Mouse (Mus musculus) heart, adult 2 months (tissue): ENCODE results near the gene Gpr142. TPM values are rescaled to one million over a fixed set of nuclear protein-coding genes. Genes with fewer than 3 reads are reported as not detected.
A peak's percentile ranks its signal among the peaks of the same experiment; 100 is the strongest.

ENCODE experiments used
- DNase-seq, 2 experiments: peaks; one replicate each; pipeline ENCODE4 v3.0.0; 2021
- H3K27ac ChIP-seq: fragments of 200-600 bp; 2 replicates; pipeline ENCODE4 v1.8.1; 2022
- H3K27me3 ChIP-seq: fragments of 200-500 bp; 2 replicates; pipeline ENCODE4 v1.6.1; 2012; ENCODE audit warnings: mild to moderate bottlenecking, low read length, inconsistent platforms, mixed read lengths; ENCODE audit not compliant: control insufficient read depth, insufficient read depth
- H3K36me3 ChIP-seq: fragments of 200-500 bp; 2 replicates; pipeline ENCODE4 v1.6.1; 2012; ENCODE audit warnings: low read length, inconsistent platforms; ENCODE audit not compliant: control insufficient read depth, insufficient read depth
- H3K4me1 ChIP-seq: fragments of 200-500 bp; 2 replicates; pipeline ENCODE4 v1.6.1; 2011; ENCODE audit warnings: low read length; ENCODE audit not compliant: control insufficient read depth, insufficient read depth
- H3K4me3 ChIP-seq: fragments of 200-600 bp; 2 replicates; pipeline ENCODE4 v1.8.1; 2022
- H3K79me2 ChIP-seq: fragments of 200-500 bp; replicated peaks from 2 replicates; pipeline ENCODE4 v1.6.1; 2012; ENCODE audit warnings: mild to moderate bottlenecking, inconsistent platforms, low read length, moderate library complexity, mixed read lengths; ENCODE audit not compliant: control insufficient read depth, insufficient read depth
- H3K9ac ChIP-seq: fragments of 200-500 bp; 2 replicates; pipeline ENCODE4 v1.6.1; 2012; ENCODE audit warnings: low read depth, mild to moderate bottlenecking, control low read depth, inconsistent platforms, low read length, mixed read lengths
- CTCF ChIP-seq: fragments of 200-600 bp; IDR thresholded peaks from 2 replicates; pipeline ENCODE4 v1.8.1; 2022; ENCODE audit warnings: antibody characterized with exemption, mild to moderate bottlenecking, moderate library complexity
- EP300 ChIP-seq: fragments of 200-500 bp; IDR thresholded peaks from 2 replicates; pipeline ENCODE4 v1.6.1; 2011; ENCODE audit warnings: low read depth, low read length, control low read depth; ENCODE audit not compliant: insufficient read depth
- POLR2A ChIP-seq: fragments of 200-500 bp; IDR thresholded peaks from 2 replicates; pipeline ENCODE4 v1.6.1; 2011; ENCODE audit warnings: mild to moderate bottlenecking, low read depth, low read length, control low read depth; ENCODE audit not compliant: insufficient read depth
- WGBS: fragments of 180-500 bp; shearing (Covaris S2); methylation state at CpG from one replicate; pipeline ENCODE4 v1.1.7; 2018; 5-methylcytosine and 5-hydroxymethylcytosine counted together
- intact Hi-C: fragments of 180-260 bp; cut with DNase I; formaldehyde crosslinking; loops from one replicate; pipeline ENCODE4 v1.15.1; 2025
- polyA plus RNA-seq: library from polyadenylated mRNA; depleted of rRNA; stranded (reverse); fragments of >200 nt; gene quantifications from 2 replicates; pipeline ENCODE4 v1.2.3, GENCODE M21; 2012
- total RNA-seq, 2 experiments: library from RNA; stranded (reverse); gene quantifications; 2 replicates each; pipeline ENCODE4 v1.2.3; 2021

Gpr142 gene
- total and polyA plus RNA-seq, 3 experiments = not detected

- Histone ChIP-seq H3K27me3 (peaks cover 10% of the 10 kb centered on the region), H3K9ac (no peak overlapping the region), H3K4me1 (0 out of 2 replicates have a peak, but pooled peaks cover 1% of the 10 kb centered on the region), H3K36me3 (no peaks in the 10 kb centered on the region), H3K4me3 (no peak overlapping the region), H3K27ac (no peak overlapping the region), H3K79me2 (no peaks in the 10 kb centered on the region)
- TF ChIP-seq EP300 (no peak), CTCF (no peak), POLR2A (no peak)
- intact Hi-C loops = loop anchor here (5.0 kb wide), 1 partner anchor 109 kb away; the partner anchor contains the start of gene Ttyh2
- DNase-seq = no peak
- 4% methylated on average over 43 of the region's 43 CpGs for WGBS
Measured at GRCm38 (mm10) chr11:114786326-114786725, 12.4 kb upstream of the Gpr142 start.

DNA sequence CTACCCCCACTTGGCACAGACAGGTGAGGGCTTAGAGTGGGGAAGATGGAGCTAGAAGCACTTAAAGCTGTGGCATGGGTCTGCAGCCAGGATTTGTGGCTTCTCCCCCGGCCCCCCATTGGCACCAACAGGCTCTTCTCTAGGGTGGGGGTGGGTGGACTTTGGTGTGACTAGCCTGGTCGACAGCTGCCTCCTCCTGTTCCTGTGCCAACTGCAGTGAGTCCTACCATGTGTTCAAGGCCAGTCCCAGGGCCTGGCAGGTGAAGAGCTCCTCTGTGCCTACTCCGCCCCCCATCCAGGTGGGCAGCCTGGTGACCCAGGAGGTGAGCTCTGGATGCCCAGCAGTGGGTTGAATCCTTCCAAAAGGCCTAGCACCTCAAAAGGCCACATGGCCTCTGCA, 11.1 kb upstream of the Gpr142 start:
- no peaks in the 10 kb centered on the region for H3K36me3 ChIP-seq
- WGBS = 88% methylated on average over 3 of the region's 3 CpGs
- no peak overlapping the region for H3K9ac ChIP-seq
- peaks cover 18% of the 10 kb centered on the region for H3K27me3 ChIP-seq
- intact Hi-C loops = loop anchor here (5.0 kb wide), 1 partner anchor 110 kb away; the partner anchor contains the start of gene Ttyh2
- no peaks in the 10 kb centered on the region for H3K79me2 ChIP-seq
- no peak for DNase-seq
- H3K4me1 ChIP-seq = 0 out of 2 replicates have a peak, but pooled peaks cover 1% of the 10 kb centered on the region
- TF ChIP-seq CTCF = no peak
- TF ChIP-seq EP300 = no peak
- TF ChIP-seq POLR2A = no peak
- no peak overlapping the region for H3K27ac ChIP-seq
- H3K4me3 ChIP-seq = no peak overlapping the region

- Histone ChIP-seq H3K79me2 (no peaks in the 10 kb centered on the region), H3K27ac (no peak overlapping the region), H3K36me3 (no peaks in the 10 kb centered on the region), H3K4me3 (no peak overlapping the region), H3K9ac (no peak overlapping the region), H3K27me3 (peaks cover 18% of the 10 kb centered on the region), H3K4me1 (0 out of 2 replicates have a peak, but pooled peaks cover 1% of the 10 kb centered on the region)
- WGBS = 11% methylated on average over 30 of the region's 30 CpGs
- TF ChIP-seq POLR2A = no peak
- no peak for TF ChIP-seq EP300
- TF ChIP-seq CTCF = no peak; the same call in 1 of the 2 replicates
- intact Hi-C loops = loop anchor here (1.0 to 5.0 kb wide), 2 partner anchors 44 to 112 kb away; partner anchors contain the start of gene Ttyh2
- peak; percentile 81 to 89 for DNase-seq
Measured at GRCm38 (mm10) chr11:114789061-114789714, 9.5 kb upstream of the Gpr142 start.

GRCm38 (mm10) chr11:114789716-114790115, 9.0 kb upstream of the Gpr142 start:
- intact Hi-C loops = loop anchor here (1.0 to 5.0 kb wide), 2 partner anchors 44 to 112 kb away; partner anchors contain the start of gene Ttyh2
- 0 out of 2 replicates have a peak, but pooled peaks cover 1% of the 10 kb centered on the region for H3K4me1 ChIP-seq
- no peak overlapping the region for H3K4me3 ChIP-seq
- H3K36me3 ChIP-seq = no peaks in the 10 kb centered on the region
- 24% methylated on average over 9 of the region's 9 CpGs for WGBS
- no peak for TF ChIP-seq CTCF
- TF ChIP-seq POLR2A = no peak
- TF ChIP-seq EP300 = no peak
- no peak for DNase-seq
- H3K27ac ChIP-seq = no peak overlapping the region
- no peak overlapping the region for H3K9ac ChIP-seq
- H3K27me3 ChIP-seq = peaks cover 18% of the 10 kb centered on the region
- no peaks in the 10 kb centered on the region for H3K79me2 ChIP-seq

- intact Hi-C loops = no loop called here
- DNase-seq = no peak
- 75% methylated on average over 12 of the region's 12 CpGs for WGBS
- H3K27ac ChIP-seq = no peak overlapping the region
- no peak overlapping the region for H3K9ac ChIP-seq
- H3K4me1 ChIP-seq = 0 out of 2 replicates have a peak, but pooled peaks cover 1% of the 10 kb centered on the region
- H3K36me3 ChIP-seq = no peaks in the 10 kb centered on the region
- H3K4me3 ChIP-seq = no peak overlapping the region
- TF ChIP-seq EP300 (no peak), POLR2A (no peak), CTCF (no peak)
- H3K27me3 ChIP-seq = peaks cover 18% of the 10 kb centered on the region
- no peaks in the 10 kb centered on the region for H3K79me2 ChIP-seq
Measured at GRCm38 (mm10) chr11:114790171-114790570, 8.6 kb upstream of the Gpr142 start.

GRCm38 (mm10) chr11:114790841-114791240, 7.9 kb upstream of the Gpr142 start:
- no peak overlapping the region for H3K27ac ChIP-seq
- peaks cover 16% of the 10 kb centered on the region for H3K27me3 ChIP-seq
- TF ChIP-seq CTCF = peak; percentile 28
- TF ChIP-seq POLR2A = no peak
- no peak for TF ChIP-seq EP300
- no peaks in the 10 kb centered on the region for H3K79me2 ChIP-seq
- 0 out of 2 replicates have a peak, but pooled peaks cover 1% of the 10 kb centered on the region for H3K4me1 ChIP-seq
- no peaks in the 10 kb centered on the region for H3K36me3 ChIP-seq
- H3K4me3 ChIP-seq = no peak overlapping the region
- intact Hi-C loops = no loop called here
- WGBS = 53% methylated on average over 4 of the region's 4 CpGs
- no peak for DNase-seq
- H3K9ac ChIP-seq = no peak overlapping the region
